Mouse (Mus musculus): Measurements from ENCODE around the gene Gphn. TPM values are rescaled to one million over a fixed set of nuclear protein-coding genes. Genes with fewer than 3 reads are reported as not detected.

Gphn gene
- total and polyA plus RNA-seq, 3 experiments = 23.1 to 30.5 TPM; not detected in 1

DNA sequence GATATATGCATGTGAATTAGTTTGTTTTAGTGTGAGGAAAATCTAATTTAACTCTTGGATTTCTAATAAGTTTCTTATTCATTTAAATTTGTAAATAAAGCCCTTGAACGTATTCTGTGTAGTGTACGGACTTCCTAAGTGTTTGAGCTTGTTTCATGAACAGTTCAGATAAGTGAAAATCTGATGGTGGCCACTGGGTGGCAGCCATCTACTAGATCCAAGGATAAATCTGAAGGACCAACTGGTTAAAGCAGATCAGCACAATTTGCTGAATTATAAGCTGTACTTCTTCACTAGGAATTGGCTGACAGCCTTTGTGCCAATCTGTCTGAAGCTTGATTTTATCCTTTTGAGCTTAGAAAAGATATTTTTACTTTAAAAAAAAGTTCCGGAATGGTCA lies 105.9 kb downstream of the Gphn start:
- DNase-seq (ENCODE audit: low read depth, low spot score) = peak; percentile 60
- TF ChIP-seq RCOR1 (IDR thresholded peaks at IDR 0.05; ENCODE audit: low read depth, low read length) (no peak), POLR2A (IDR thresholded peaks at IDR 0.05; ENCODE audit: control insufficient read depth in 1 of 2, insufficient read depth in 1 of 2, low read depth in 1 of 2, low read length in 2 of 2, poor library complexity in 1 of 2) (no peak), NRF1 (IDR thresholded peaks at IDR 0.05; ENCODE audit: insufficient read depth, low read depth, low read length, poor library complexity, severe bottlenecking) (no peak), RAD21 (IDR thresholded peaks at IDR 0.05; ENCODE audit: low read depth, low read length) (peak; percentile 81), ZC3H11A (IDR thresholded peaks at IDR 0.05; ENCODE audit: low read depth, low read length) (peak; percentile 76), CTCF (IDR thresholded peaks at IDR 0.05 in 2 of 3, conservative IDR thresholded peaks at IDR 0.05 in 1 of 3; ENCODE audit: control insufficient read depth in 1 of 3, insufficient read depth in 1 of 3, low read depth in 2 of 3, low read length in 3 of 3, poor library complexity in 1 of 3, severe bottlenecking in 1 of 3) (peak; percentile 29 to 73 (median 31); a peak in 5 of 6 replicates), SMC3 (IDR thresholded peaks at IDR 0.05; ENCODE audit: low read depth, low read length) (peak; percentile 74)
- no peak overlapping the region for H3K4me3 ChIP-seq (ENCODE audit: control insufficient read depth in 1 of 2, insufficient read depth in 1 of 2, low read depth in 2 of 2, low read length in 2 of 2)
- no peak overlapping the region for H3K9ac ChIP-seq (ENCODE audit: control insufficient read depth, low read depth, low read length, poor library complexity, severe bottlenecking)
- H3K36me3 ChIP-seq (ENCODE audit: control insufficient read depth in 1 of 2, insufficient read depth in 2 of 2, low read length in 2 of 2) = no peaks in the 10 kb centered on the region
- no peaks in the 10 kb centered on the region for H3K4me1 ChIP-seq (ENCODE audit: control insufficient read depth in 1 of 2, insufficient read depth in 2 of 2, low read length in 2 of 2)
- H3K27me3 ChIP-seq (ENCODE audit: control insufficient read depth in 1 of 2, insufficient read depth in 2 of 2, low read length in 2 of 2) = no peaks in the 10 kb centered on the region
- no peak overlapping the region for H3K27ac ChIP-seq (ENCODE audit: control insufficient read depth, low read depth, low read length)
- no peaks in the 10 kb centered on the region for H3K79me2 ChIP-seq (ENCODE audit: control insufficient read depth, insufficient read depth, low read length, poor library complexity)
- H3K9me3 ChIP-seq (replicated peaks; ENCODE audit: insufficient read depth, low read length) = no peaks in the 10 kb centered on the region

- H3K27ac ChIP-seq (ENCODE audit: control insufficient read depth, low read depth, low read length) = no peak overlapping the region
- H3K27me3 ChIP-seq (ENCODE audit: control insufficient read depth in 1 of 2, insufficient read depth in 2 of 2, low read length in 2 of 2) = no peaks in the 10 kb centered on the region
- TF ChIP-seq ETS1 (IDR thresholded peaks at IDR 0.05; ENCODE audit: low read depth, low read length) = peak; percentile 44; the same call in 1 of the 2 replicates
- peak in 1 of 2 experiments; percentile 44; a peak in 1 of 4 replicates for TF ChIP-seq EP300 (IDR thresholded peaks at IDR 0.05; ENCODE audit: low read depth in 1 of 2, low read length in 2 of 2)
- TF ChIP-seq TCF12 (IDR thresholded peaks at IDR 0.05; ENCODE audit: low read depth, low read length) = 0 out of 2 replicates have a peak, but pooled peaks have one; percentile 35
- TF ChIP-seq CHD1 (IDR thresholded peaks at IDR 0.05; ENCODE audit: low read depth, low read length) = no peak
- TF ChIP-seq MYB (IDR thresholded peaks at IDR 0.05; ENCODE audit: low read depth, low read length) = no peak
- no peak for TF ChIP-seq ZC3H11A (IDR thresholded peaks at IDR 0.05; ENCODE audit: low read depth, low read length)
- peak; percentile 90 for TF ChIP-seq RCOR1 (IDR thresholded peaks at IDR 0.05; ENCODE audit: low read depth, low read length)
- no peaks in the 10 kb centered on the region for H3K79me2 ChIP-seq (ENCODE audit: control insufficient read depth, insufficient read depth, low read length, poor library complexity)
- H3K9me3 ChIP-seq (replicated peaks; ENCODE audit: insufficient read depth, low read length) = no peaks in the 10 kb centered on the region
- no peak overlapping the region for H3K4me3 ChIP-seq (ENCODE audit: control insufficient read depth in 1 of 2, insufficient read depth in 1 of 2, low read depth in 2 of 2, low read length in 2 of 2)
- peaks cover 0 to 2% of the 10 kb centered on the region in 2 experiments; a peak in 2 of 4 replicates for H3K36me3 ChIP-seq (ENCODE audit: control insufficient read depth in 1 of 2, insufficient read depth in 2 of 2, low read length in 2 of 2)
- no peak overlapping the region for H3K9ac ChIP-seq (ENCODE audit: control insufficient read depth, low read depth, low read length, poor library complexity, severe bottlenecking)
- peak; percentile 67 for DNase-seq (ENCODE audit: low read depth, low spot score)
- H3K4me1 ChIP-seq (ENCODE audit: control insufficient read depth in 1 of 2, insufficient read depth in 2 of 2, low read length in 2 of 2) = no peaks in the 10 kb centered on the region; a peak in 1 of 4 replicates
These were observed 130.3 kb downstream of the Gphn start for GRCm38 (mm10) chr12:78356472-78356871.

- peaks cover 2 to 8% of the 10 kb centered on the region in 2 experiments; a peak in 3 of 4 replicates for H3K4me1 ChIP-seq (ENCODE audit: control insufficient read depth in 1 of 2, insufficient read depth in 2 of 2, low read length in 2 of 2)
- peaks cover 0 to 6% of the 10 kb centered on the region in 2 experiments; a peak in 3 of 4 replicates for H3K36me3 ChIP-seq (ENCODE audit: control insufficient read depth in 1 of 2, insufficient read depth in 2 of 2, low read length in 2 of 2)
- no peak for TF ChIP-seq ZMIZ1 (IDR thresholded peaks at IDR 0.05; ENCODE audit: low read depth, low read length)
- no peak for TF ChIP-seq MXI1 (IDR thresholded peaks at IDR 0.05; ENCODE audit: low read depth, low read length)
- no peak for TF ChIP-seq MAX (IDR thresholded peaks at IDR 0.05; ENCODE audit: low read length)
- TF ChIP-seq MYC (IDR thresholded peaks at IDR 0.05; ENCODE audit: low read depth, low read length) = no peak
- no peak for TF ChIP-seq SIN3A (IDR thresholded peaks at IDR 0.05; ENCODE audit: low read length)
- no peak for DNase-seq (ENCODE audit: low read depth, low spot score)
- no peak overlapping the region for H3K9ac ChIP-seq (ENCODE audit: control insufficient read depth, low read depth, low read length, poor library complexity, severe bottlenecking)
- H3K9me3 ChIP-seq (replicated peaks; ENCODE audit: insufficient read depth, low read length) = no peaks in the 10 kb centered on the region
- no peak overlapping the region for H3K27ac ChIP-seq (ENCODE audit: control insufficient read depth, low read depth, low read length)
- H3K4me3 ChIP-seq (ENCODE audit: control insufficient read depth in 1 of 2, insufficient read depth in 1 of 2, low read depth in 2 of 2, low read length in 2 of 2) = no peak overlapping the region
- no peaks in the 10 kb centered on the region for H3K79me2 ChIP-seq (ENCODE audit: control insufficient read depth, insufficient read depth, low read length, poor library complexity)
- H3K27me3 ChIP-seq (ENCODE audit: control insufficient read depth in 1 of 2, insufficient read depth in 2 of 2, low read length in 2 of 2) = no peaks in the 10 kb centered on the region
These were observed 163.1 kb downstream of the Gphn start for GRCm38 (mm10) chr12:78389267-78389666.

Data from MEL (cell line).